Mouse (Mus musculus): Measurements from ENCODE around the gene Pias1.

GRCm38 (mm10) chr9:62858266-62859019, 129.3 kb downstream of the Pias1 start:
- TF ChIP-seq CTCF (IDR thresholded peaks at IDR 0.05; ENCODE audit: low read depth, low read length) = no peak
- TF ChIP-seq POLR2A (IDR thresholded peaks at IDR 0.05; ENCODE audit: borderline replicate concordance, low read depth, low read length) = no peak

Measured in bone marrow macrophage, adult 2 months (primary cell).